Mouse (Mus musculus) liver, postnatal 0 days (tissue): ENCODE results near the gene Ift43. TPM values are rescaled to one million over a fixed set of nuclear protein-coding genes. Genes with fewer than 3 reads are reported as not detected.
A peak's percentile ranks its signal among the peaks of the same experiment; 100 is the strongest.

Experiments used
- ATAC-seq: fragments of 200-750 bp; cut with Nextera tagmentation; 2 replicates; pipeline ENCODE4 v1.8.0; 2017; ENCODE audit warnings: mild to moderate bottlenecking, moderate library complexity
- DNase-seq: peaks from one replicate; pipeline ENCODE4 v3.0.0-alpha.2; 2016
- H3K27ac ChIP-seq: fragments of 300-500 bp; sonication (generic); 2 replicates; pipeline ENCODE4 v1.5.1; 2014; ENCODE audit warnings: antibody characterized with exemption, moderate library complexity, mild to moderate bottlenecking, low read depth
- H3K27me3 ChIP-seq: fragments of 300-500 bp; sonication (generic); 2 replicates; pipeline ENCODE4 v1.6.1; 2014; ENCODE audit warnings: low read length, control low read depth, mixed read lengths; ENCODE audit not compliant: insufficient read depth
- H3K36me3 ChIP-seq: fragments of 300-500 bp; sonication (generic); replicated peaks from 2 replicates; pipeline ENCODE4 v1.6.1; 2014; ENCODE audit warnings: mild to moderate bottlenecking, control low read depth, low read length, moderate library complexity, mixed read lengths; ENCODE audit not compliant: insufficient read depth
- H3K4me1 ChIP-seq: fragments of 300-500 bp; sonication (generic); 2 replicates; pipeline ENCODE4 v1.6.1; 2014; ENCODE audit warnings: antibody characterized with exemption, mild to moderate bottlenecking, control low read depth; ENCODE audit not compliant: insufficient read depth
- H3K4me2 ChIP-seq: fragments of 300-500 bp; sonication (generic); 2 replicates; pipeline ENCODE4 v1.6.1; 2014; ENCODE audit warnings: low read depth, mild to moderate bottlenecking, low read length, moderate library complexity, mixed read lengths
- H3K4me3 ChIP-seq: fragments of 300-500 bp; sonication (generic); 2 replicates; pipeline ENCODE4 v1.5.1; 2014; ENCODE audit warnings: low read depth, low read length
- H3K9ac ChIP-seq: fragments of 300-500 bp; sonication (generic); replicated peaks from 2 replicates; pipeline ENCODE4 v1.6.1; 2014; ENCODE audit warnings: mild to moderate bottlenecking, moderate library complexity
- H3K9me3 ChIP-seq: fragments of 300-500 bp; sonication (generic); 2 replicates; pipeline ENCODE4 v1.6.1; 2016; ENCODE audit warnings: mild to moderate bottlenecking, control low read depth, low read length, mixed read lengths
- CTCF ChIP-seq: sonication (generic); IDR thresholded peaks from 2 replicates; pipeline ENCODE4 v1.5.1; 2016; ENCODE audit warnings: antibody characterized with exemption, low read depth
- EP300 ChIP-seq: IDR thresholded peaks from 2 replicates; pipeline ENCODE4 v1.6.1; 2016; ENCODE audit warnings: antibody characterized with exemption, low read depth, mild to moderate bottlenecking
- whole genome bisulfite sequencing: fragments of 180-500 bp; shearing (Covaris S2); extraction: QIAGEN DNeasy Blood & Tissue Kit; methylation state at CpG from one replicate; pipeline ENCODE4 v1.1.7; 2014; ENCODE audit not compliant: insufficient replicate concordance; 5-methylcytosine and 5-hydroxymethylcytosine counted together
- polyA plus RNA-seq: library from polyadenylated mRNA; unstranded; fragments of >200 nt; fragmentation: Nextera tagmentation; extraction: Ambion mirVana; gene quantifications from 2 replicates; pipeline ENCODE4 v1.2.1, GENCODE M21; 2015

Ift43 gene
- polyA plus RNA-seq, 1 experiment from 2014 or later: 8.4 TPM

DNA sequence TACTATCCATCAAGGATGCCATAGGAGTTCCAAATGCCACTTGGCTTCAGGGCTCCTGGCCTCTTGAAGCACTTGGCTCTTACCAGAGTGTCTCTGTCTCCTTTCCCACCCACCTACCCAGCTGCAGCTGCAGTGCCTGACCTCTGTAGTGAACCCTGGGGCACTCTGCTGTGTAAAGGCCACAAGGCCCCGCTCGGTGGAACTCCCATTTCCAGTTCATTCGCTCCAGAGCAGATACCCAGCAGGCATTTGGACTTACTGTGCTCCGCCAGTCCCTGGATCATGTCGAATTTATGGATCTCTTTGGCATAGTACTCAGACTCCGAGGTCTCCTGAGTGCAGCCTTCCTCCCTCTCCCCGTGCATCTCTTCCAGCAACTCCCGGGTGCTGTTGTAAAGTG lies 5.0 kb upstream of the Ift43 start:
- no peak overlapping the region for H3K9ac ChIP-seq
- WGBS: 50% methylated on average over 8 of the region's 8 CpGs
- no peak for DNase-seq

DNA sequence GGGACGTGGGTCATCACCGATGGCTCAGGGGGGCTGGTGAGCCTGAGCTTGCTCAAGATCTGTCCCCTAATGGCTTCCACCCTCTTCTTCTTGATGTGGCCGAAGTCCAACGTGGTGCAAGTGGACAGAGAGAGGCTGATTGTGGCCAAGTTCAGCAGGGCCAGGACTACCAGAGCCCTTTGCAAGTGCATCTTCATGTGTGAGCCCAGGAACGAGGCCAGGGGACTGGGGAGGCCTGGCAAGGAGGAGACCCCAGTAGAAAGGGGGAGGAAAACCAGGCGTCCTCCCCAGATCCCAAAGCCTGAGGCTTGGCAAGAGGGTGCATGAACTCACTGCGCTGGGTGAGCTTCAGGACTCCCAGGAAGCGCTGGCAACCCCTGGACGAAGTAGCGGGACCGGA lies 4.6 kb upstream of the Ift43 start:
- Histone ChIP-seq H3K9ac (no peak overlapping the region), H3K27ac (no peak overlapping the region), H3K4me2 (peak overlapping the region; percentile 82), H3K9me3 (no peaks in the 10 kb centered on the region), H3K27me3 (peaks cover 14% of the 10 kb centered on the region), H3K4me1 (0 out of 2 replicates have a peak, but pooled peaks cover 2% of the 10 kb centered on the region), H3K4me3 (peak overlapping the region; percentile 51; the same call in 1 of the 2 replicates), H3K36me3 (no peaks in the 10 kb centered on the region)
- TF ChIP-seq EP300 (no peak), CTCF (no peak)
- ATAC-seq (no peak), DNase-seq (no peak)
- 54% methylated on average over 11 of the region's 11 CpGs for WGBS

More for the DNA sequence above, 5.0 kb upstream of the Ift43 start:
- no peaks in the 10 kb centered on the region for H3K4me1 ChIP-seq
- no peak overlapping the region for H3K27ac ChIP-seq
- no peak overlapping the region for H3K4me3 ChIP-seq
- H3K4me2 ChIP-seq: peak overlapping the region; percentile 82
- no peaks in the 10 kb centered on the region for H3K36me3 ChIP-seq
- H3K27me3 ChIP-seq: peaks cover 14% of the 10 kb centered on the region
- no peak for ATAC-seq
- H3K9me3 ChIP-seq: no peaks in the 10 kb centered on the region
- TF ChIP-seq CTCF: no peak
- TF ChIP-seq EP300: no peak

DNA sequence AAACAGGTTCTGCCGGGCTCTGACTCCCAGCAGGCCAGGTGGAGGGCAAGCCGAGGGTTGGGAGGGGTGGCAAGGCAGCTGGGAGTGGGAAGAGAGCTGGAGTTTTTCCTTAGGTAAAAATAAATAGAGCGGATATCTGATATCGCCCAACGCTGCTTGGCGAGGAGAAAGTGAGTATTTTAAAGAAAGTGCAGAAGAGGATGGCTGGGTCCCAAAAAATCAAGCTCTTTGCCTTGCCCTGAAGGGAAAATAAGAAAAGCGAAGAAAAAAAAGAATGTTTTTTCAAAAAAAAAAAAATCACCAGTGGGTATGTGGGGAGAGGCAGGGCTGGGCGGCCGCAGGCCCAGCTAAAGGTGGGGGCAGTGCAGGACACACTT lies 4.2 kb upstream of the Ift43 start:
- no peak for ATAC-seq
- TF ChIP-seq CTCF: no peak
- no peaks in the 10 kb centered on the region for H3K9me3 ChIP-seq
- WGBS: 47% methylated on average over 9 of the region's 9 CpGs
- H3K9ac ChIP-seq: 0 out of 2 replicates have a peak overlapping the region, but pooled peaks have one; percentile 32
- H3K4me3 ChIP-seq: peak overlapping the region; percentile 51
- no peak for DNase-seq
- H3K27ac ChIP-seq: no peak overlapping the region
- no peaks in the 10 kb centered on the region for H3K36me3 ChIP-seq
- H3K27me3 ChIP-seq: peaks cover 14% of the 10 kb centered on the region
- H3K4me1 ChIP-seq: 0 out of 2 replicates have a peak, but pooled peaks cover 5% of the 10 kb centered on the region
- peak overlapping the region; percentile 82 for H3K4me2 ChIP-seq

DNA sequence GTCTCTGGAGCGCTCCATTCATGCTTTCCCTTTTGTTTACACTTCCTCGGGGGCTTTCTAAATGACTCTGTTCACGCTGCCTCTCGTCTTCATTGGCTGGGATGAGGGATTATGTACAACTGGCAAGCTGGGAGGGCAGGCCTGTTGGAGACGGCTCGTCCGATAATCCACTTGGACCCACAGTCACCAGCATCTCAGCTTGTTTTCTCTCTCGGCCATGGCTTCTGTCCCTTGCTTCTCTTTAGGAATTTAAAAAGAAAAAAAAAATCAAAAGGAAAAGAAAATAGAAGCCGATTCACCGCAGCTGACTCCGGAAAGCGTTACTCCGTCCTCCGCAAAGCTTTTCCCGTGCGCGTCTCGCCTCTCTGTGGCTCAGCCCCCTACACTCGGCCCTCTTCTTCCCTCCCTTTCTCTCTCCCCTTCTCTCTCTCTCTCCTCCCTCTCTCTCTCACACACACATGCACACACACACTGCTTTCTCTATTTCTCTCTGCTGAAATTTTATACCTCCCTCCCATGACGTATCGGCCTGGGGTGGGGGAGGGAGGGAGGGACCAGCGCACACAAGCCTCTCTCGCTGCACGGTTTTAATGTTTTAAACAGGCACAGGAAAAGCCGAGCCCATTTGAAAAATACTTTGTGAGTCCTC lies 3.7 kb upstream of the Ift43 start, which contains the start of gene Tgfb3:
TSS of gene Tgfb3 (minus strand) at position 489 of the 649 bp plus-strand sequence.
- H3K9ac ChIP-seq: peak within 1 kb of the TSS; percentile 32

DNA sequence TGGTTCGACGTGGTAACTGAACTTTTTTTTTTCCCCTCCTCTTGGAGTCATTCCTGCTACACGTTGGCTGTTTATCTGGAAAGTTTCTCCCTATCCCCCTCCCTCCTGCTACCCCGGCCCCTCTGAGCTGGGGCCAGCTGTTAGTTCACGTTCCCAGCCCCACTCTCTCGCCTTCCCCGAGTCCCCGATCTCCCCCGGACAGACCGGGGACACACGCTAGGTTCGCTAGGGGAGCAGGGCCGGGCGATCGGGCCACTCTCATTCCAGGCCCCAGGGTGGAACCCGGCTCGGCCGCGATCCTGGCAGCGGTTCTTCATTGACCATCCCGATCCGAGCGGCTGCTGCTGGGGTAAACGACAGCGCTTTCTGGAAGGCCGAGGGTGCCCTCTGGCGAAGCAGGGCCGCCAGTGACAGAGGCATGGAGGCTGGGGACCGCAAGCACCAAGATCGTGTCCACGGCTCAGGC lies 3.1 kb upstream of the Ift43 start:
- 1% methylated on average over 31 of the region's 31 CpGs for WGBS
- Histone ChIP-seq H3K27me3 (peaks cover 14% of the 10 kb centered on the region), H3K4me3 (peak overlapping the region; percentile 51), H3K4me1 (0 out of 2 replicates have a peak, but pooled peaks cover 5% of the 10 kb centered on the region), H3K9me3 (no peaks in the 10 kb centered on the region), H3K9ac (peak overlapping the region; percentile 32), H3K27ac (0 out of 2 replicates have a peak overlapping the region, but pooled peaks have one; percentile 13), H3K4me2 (peak overlapping the region; percentile 82), H3K36me3 (no peaks in the 10 kb centered on the region)
- TF ChIP-seq EP300: no peak
- peak; percentile 93 for TF ChIP-seq CTCF
- ATAC-seq (peak; percentile 83), DNase-seq (peak; percentile 87)

More for the DNA sequence above, 3.7 kb upstream of the Ift43 start, which contains the start of gene Tgfb3:
- 4% methylated on average over 25 of the region's 25 CpGs for whole genome bisulfite sequencing
- H3K36me3 ChIP-seq: no peaks in the 10 kb centered on the region
- DNase-seq: peak; percentile 39
- peak within 1 kb of the TSS; percentile 51 for H3K4me3 ChIP-seq
- H3K4me1 ChIP-seq: 0 out of 2 replicates have a peak, but pooled peaks cover 5% of the 10 kb centered on the region
- H3K27ac ChIP-seq: 0 out of 2 replicates have a peak within 1 kb of the TSS, but pooled peaks have one; percentile 13
- ATAC-seq: peak; percentile 56
- TF ChIP-seq CTCF (no peak), EP300 (no peak)
- peak within 1 kb of the TSS; percentile 82 for H3K4me2 ChIP-seq
- H3K9me3 ChIP-seq: no peaks in the 10 kb centered on the region
- H3K27me3 ChIP-seq: peaks cover 14% of the 10 kb centered on the region

DNA sequence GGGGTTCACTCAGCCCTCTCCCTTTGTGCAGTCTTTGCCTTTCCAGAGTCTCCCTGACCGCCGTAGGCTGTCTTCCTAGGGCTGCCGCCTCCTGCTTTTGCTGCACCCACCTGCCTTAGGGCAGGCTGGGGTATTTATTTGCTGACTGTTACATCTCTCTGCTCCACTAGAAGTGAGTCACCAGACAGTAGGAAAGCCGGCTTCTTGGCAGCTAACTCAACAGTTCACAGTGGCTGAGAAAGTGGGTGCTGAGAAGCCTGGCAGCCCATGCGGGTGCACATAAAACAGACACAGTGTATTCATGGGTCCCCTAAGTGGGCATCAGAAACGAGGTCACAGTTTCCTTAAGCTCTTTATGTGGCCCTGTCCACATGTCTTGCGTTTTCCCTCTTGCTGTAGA lies 3.5 kb downstream of the Ift43 start:
- WGBS: 81% methylated on average over 7 of the region's 7 CpGs
- no peak for ATAC-seq

More for the DNA sequence above, 3.5 kb downstream of the Ift43 start:
- Histone ChIP-seq H3K9ac (no peak overlapping the region), H3K36me3 (no peaks in the 10 kb centered on the region), H3K27me3 (peaks cover 3% of the 10 kb centered on the region; the same call in 1 of the 2 replicates), H3K4me2 (no peak overlapping the region), H3K27ac (no peak overlapping the region), H3K4me3 (no peak overlapping the region), H3K9me3 (no peaks in the 10 kb centered on the region), H3K4me1 (0 out of 2 replicates have a peak, but pooled peaks cover 5% of the 10 kb centered on the region)
- TF ChIP-seq EP300 (no peak), CTCF (no peak)
- no peak for DNase-seq
